20 mouse cellular contexts compared by ENCODE assay signal in the genomic region with DNA sequence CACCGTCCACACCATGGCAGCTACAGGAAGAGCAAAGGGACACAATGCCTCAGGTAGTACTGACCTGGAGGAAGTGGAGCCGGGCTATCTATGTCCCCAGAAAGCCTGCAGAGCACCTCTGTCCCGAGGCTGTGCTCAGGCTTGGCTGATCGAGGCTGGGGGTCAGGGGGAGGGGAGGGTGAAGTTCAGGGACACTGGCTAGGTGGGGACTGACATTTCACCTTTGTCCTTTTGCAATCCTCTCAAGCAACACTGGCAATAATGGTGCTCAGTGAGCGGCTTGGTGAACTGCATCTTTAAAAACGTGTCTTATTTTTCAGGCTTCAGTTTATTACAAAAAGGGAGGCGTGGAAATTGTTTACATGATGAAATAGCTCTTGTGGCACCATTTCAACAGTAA. TPM values are rescaled to one million over a fixed set of nuclear protein-coding genes. Genes with fewer than 3 reads are reported as not detected.
A peak's percentile ranks its signal among the peaks of the same experiment; 100 is the strongest.
DNase-seq lines count a peak whose midpoint lies in the region; ATAC-seq and TF ChIP-seq lines count a peak whose summit lies in the region.
"Had no signal": no experiment of that assay in that cellular context is flagged by ENCODE, and none has a peak within 500 bp of the region (broad histone marks: within the 10 kb centered on the region; RNA-seq: fewer than 3 reads in every experiment).

No protein-coding gene starts in this region.

- peak overlapping the region; percentile 58 for H3K4me3 ChIP-seq in liver, adult 2 months (ENCODE audit: insufficient read depth, low read depth, low read length)
- no peak overlapping the region for H3K4me3 ChIP-seq in lung, postnatal 0 days (ENCODE audit: low read depth, low read length)
- peak overlapping the region; percentile 0 for H3K4me3 ChIP-seq in megakaryocyte, embryonic 14.5 days (replicated peaks)
- H3K4me3 ChIP-seq: embryonic facial prominence, embryonic 10.5 days; embryonic facial prominence, embryonic 12.5 days; forebrain, embryonic 13.5 days; forebrain, embryonic 15.5 days had no signal

- 16% methylated on average over 7 of the region's 7 CpGs for WGBS in liver, adult 2 months
- WGBS in lung, postnatal 0 days = 60% methylated on average over 7 of the region's 7 CpGs

- no peaks in the 10 kb centered on the region for H3K27me3 ChIP-seq in liver, adult 2 months (ENCODE audit: control insufficient read depth, insufficient read depth, low read length)
- no peaks in the 10 kb centered on the region for H3K27me3 ChIP-seq in lung, postnatal 0 days (replicated peaks; ENCODE audit: insufficient read depth, low read length)
- H3K27me3 ChIP-seq in megakaryocyte, embryonic 14.5 days (replicated peaks) = no peaks in the 10 kb centered on the region
- H3K27me3 ChIP-seq: embryonic facial prominence, embryonic 12.5 days; forebrain, embryonic 13.5 days; forebrain, embryonic 15.5 days had no signal

- TF ChIP-seq CTCF in liver, adult 2 months (IDR thresholded peaks at IDR 0.05; ENCODE audit: low read depth, low read length) = no peak
- no peak for TF ChIP-seq CTCF in lung, postnatal 0 days (IDR thresholded peaks at IDR 0.05)

- peak; percentile 47; the same call in 1 of the 2 replicates for TF ChIP-seq POLR2A in liver, adult 2 months (IDR thresholded peaks at IDR 0.05; ENCODE audit: extremely low read depth, insufficient read depth, low read length)

- H3K79me2 ChIP-seq in liver, adult 2 months (ENCODE audit: control insufficient read depth, insufficient read depth, low read length) = peaks cover 11% of the 10 kb centered on the region; the same call in 1 of the 2 replicates

- H3K4me2 ChIP-seq in lung, postnatal 0 days (replicated peaks; ENCODE audit: low read depth, low read length) = no peak overlapping the region
- H3K4me2 ChIP-seq: embryonic facial prominence, embryonic 12.5 days; forebrain, embryonic 13.5 days; forebrain, embryonic 15.5 days had no signal

- peak; percentile 98 for DNase-seq in liver, adult 2 months (ENCODE audit: extremely low read depth, low read depth, low spot score)
- DNase-seq in liver = no peak
- peak; percentile 62 for DNase-seq in lung, postnatal 0 days (ENCODE audit: low spot score)
- DNase-seq in lung, postnatal 14 days = no peak
- peak; percentile 50 for DNase-seq in yolk sac, embryonic 10.5 days (ENCODE audit: low spot score)
- DNase-seq in gastrocnemius, postnatal 36 days = no peak
- DNase-seq: adrenal gland, postnatal 14 days; adrenal gland, postnatal 36 days; cerebellum, adult 11-12 months; cerebellum, adult 2 months; cerebellum, adult 9-10 months; cerebellum, postnatal 10 days; cerebellum, postnatal 25 days had no signal

- peaks cover 8% of the 10 kb centered on the region for H3K36me3 ChIP-seq in liver, adult 2 months (ENCODE audit: control insufficient read depth, insufficient read depth, low read length)
- no peaks in the 10 kb centered on the region for H3K36me3 ChIP-seq in lung, postnatal 0 days (ENCODE audit: insufficient read depth, low read length)
- peaks cover 88% of the 10 kb centered on the region for H3K36me3 ChIP-seq in megakaryocyte, embryonic 14.5 days (replicated peaks; ENCODE audit: low read length)
- H3K36me3 ChIP-seq: embryonic facial prominence, embryonic 10.5 days; forebrain, embryonic 15.5 days had no signal

- intact Hi-C loops in gastrocnemius, postnatal 36 days (cut with DNase I) = loop anchor here (5.0 kb wide), 2 partner anchors 368 to 383 kb away; no protein-coding TSS in a partner anchor

- no peak for TF ChIP-seq EP300 in lung, postnatal 0 days (IDR thresholded peaks at IDR 0.05)

- peak overlapping the region; percentile 73 for H3K9ac ChIP-seq in liver, adult 2 months (ENCODE audit: low read depth, low read length)
- H3K9ac ChIP-seq in lung, postnatal 0 days (replicated peaks; ENCODE audit: low read depth) = no peak overlapping the region
- H3K9ac ChIP-seq: embryonic facial prominence, embryonic 12.5 days; forebrain, embryonic 13.5 days; forebrain, embryonic 15.5 days; forebrain, postnatal 0 days had no signal

- peaks cover 27% of the 10 kb centered on the region for H3K4me1 ChIP-seq in liver, adult 2 months (ENCODE audit: control insufficient read depth, insufficient read depth, low read length)
- H3K4me1 ChIP-seq in lung, postnatal 0 days (ENCODE audit: insufficient read depth, low read depth, low read length) = no peaks in the 10 kb centered on the region
- H3K4me1 ChIP-seq in megakaryocyte, embryonic 14.5 days = peaks cover 30% of the 10 kb centered on the region

- peak overlapping the region; percentile 90 for H3K27ac ChIP-seq in liver, adult 2 months (replicated peaks; ENCODE audit: insufficient read depth, low read depth, low read length)
- H3K27ac ChIP-seq in lung, postnatal 0 days (ENCODE audit: low read length) = no peak overlapping the region
- H3K27ac ChIP-seq: embryonic facial prominence, embryonic 10.5 days; embryonic facial prominence, embryonic 12.5 days; forebrain, embryonic 13.5 days; forebrain, embryonic 15.5 days had no signal

- H3K9me3 ChIP-seq in lung, postnatal 0 days (ENCODE audit: low read length) = no peaks in the 10 kb centered on the region
- H3K9me3 ChIP-seq in megakaryocyte, embryonic 14.5 days = 0 out of 2 replicates have a peak, but pooled peaks cover 6% of the 10 kb centered on the region
- H3K9me3 ChIP-seq: embryonic facial prominence, embryonic 12.5 days; forebrain, embryonic 13.5 days had no signal

- no peak for ATAC-seq in lung, postnatal 0 days
- no peak for ATAC-seq in megakaryocyte, adult 5-6 weeks (ENCODE audit: poor library complexity, severe bottlenecking)
- ATAC-seq: forebrain, embryonic 13.5 days; forebrain, embryonic 15.5 days; forebrain, postnatal 0 days had no signal

RNA-seq across cellular contexts. Expression of a gene that starts 30.5 kb away (rescaled TPM):
- 137 and 197 TPM in 2 replicates for total RNA-seq in liver, adult 2 months (2014; rRNA removed)
- polyA plus RNA-seq in liver, adult 2 months (2012; rRNA removed) = 387 and 444 TPM in 2 replicates
- polyA plus RNA-seq in lung, postnatal 0 days (2015; fragmentation: Nextera tagmentation; extraction: Ambion mirVana) = 16.4 and 18.6 TPM in 2 replicates
- polyA plus RNA-seq in megakaryocyte, embryonic 14.5 days (2012; ENCODE audit: insufficient read depth, low replicate concordance) = 3.1 and 3.4 TPM in 2 replicates
- total RNA-seq in megakaryocyte, adult 5-6 weeks (2015) = 1.5 and 2.4 TPM in 2 replicates
- 0.84 and 2.4 TPM in 2 replicates for total RNA-seq in megakaryocyte, adult 5-6 weeks (2017)
- total RNA-seq in gastrocnemius, postnatal 36 days (2021) = 1,000 to 10,000 TPM in 1 of 2 experiments, 100 to 1,000 TPM in 1; 793 to 1,026 TPM

RNA-seq across cellular contexts. Expression of a gene that starts 33.3 kb away (rescaled TPM):
- 247 and 256 TPM in 2 replicates for total RNA-seq in liver, adult 2 months (2014; rRNA removed)
- polyA plus RNA-seq in liver, adult 2 months (2012; rRNA removed) = 711 and 783 TPM in 2 replicates
- 25.1 and 26.4 TPM in 2 replicates for polyA plus RNA-seq in lung, postnatal 0 days (2015; fragmentation: Nextera tagmentation; extraction: Ambion mirVana)
- polyA plus RNA-seq in megakaryocyte, embryonic 14.5 days (2012; ENCODE audit: insufficient read depth, low replicate concordance) = 36.6 and 38.6 TPM in 2 replicates
- total RNA-seq in megakaryocyte, adult 5-6 weeks (2015) = 14.0 and 17.3 TPM in 2 replicates
- 13.6 and 18.9 TPM in 2 replicates for total RNA-seq in megakaryocyte, adult 5-6 weeks (2017)
- total RNA-seq in gastrocnemius, postnatal 36 days (2021) = 1 to 10 TPM; 7.9 to 8.0 TPM

Comparison
In these comparisons a context has a peak if more than half of its experiments do, and no peak if none do; other contexts are left out.
1. DNase-seq: peak in liver, adult 2 months (single experiment), lung, postnatal 0 days (single experiment) and yolk sac, embryonic 10.5 days (single experiment); none in liver (single experiment), lung, postnatal 14 days (single experiment) and gastrocnemius, postnatal 36 days (0 of 2).
2. RNA of a gene that starts 30.5 kb away (total RNA-seq): 793 to 1,026 TPM in gastrocnemius, postnatal 36 days and 137 to 197 TPM in liver, adult 2 months; 0.84 to 2.4 TPM in megakaryocyte, adult 5-6 weeks; every median in the first group is over 10 times any median in the second.
3. RNA of a gene that starts 33.3 kb away (total RNA-seq): 247 to 256 TPM in liver, adult 2 months; 13.6 to 18.9 TPM in megakaryocyte, adult 5-6 weeks and 7.9 to 8.0 TPM in gastrocnemius, postnatal 36 days; every median in the first group is over 10 times any median in the second.